Mouse (Mus musculus) G1E (cell line): ENCODE results near the gene Akap13. TPM values are rescaled to one million over a fixed set of nuclear protein-coding genes. Genes with fewer than 3 reads are reported as not detected.

Experiments used
- ATAC-seq: 2 replicates; pipeline ENCODE4 v1.8.0; 2016; ENCODE audit warnings: mild to moderate bottlenecking; ENCODE audit not compliant: insufficient number of reproducible peaks, poor library complexity, low FRiP score, severe bottlenecking; ENCODE audit errors: extremely low read depth
- DNase-seq: peaks from one replicate; pipeline ENCODE4 v3.0.0; 2012; ENCODE audit warnings: low spot score
- H3K27me3 ChIP-seq: 2 replicates; pipeline ENCODE4 v1.6.1; 2012; ENCODE audit warnings: mild to moderate bottlenecking, low read length, inconsistent platforms; ENCODE audit not compliant: insufficient read depth
- H3K36me3 ChIP-seq: replicated peaks from 2 replicates; pipeline ENCODE3; 2012; ENCODE audit warnings: mild to moderate bottlenecking, inconsistent platforms
- H3K4me1 ChIP-seq: 2 replicates; pipeline ENCODE4 v1.6.1; 2012; ENCODE audit warnings: low read depth, low read length, inconsistent platforms, mixed read lengths; ENCODE audit not compliant: insufficient read depth
- H3K4me3 ChIP-seq: 2 replicates; pipeline ENCODE4 v1.5.1; 2012; ENCODE audit warnings: low read depth, mild to moderate bottlenecking, inconsistent platforms, low read length, moderate library complexity, mixed read lengths
- H3K9me3 ChIP-seq: replicated peaks from 2 replicates; pipeline ENCODE4 v1.6.1; 2012; ENCODE audit warnings: inconsistent platforms
- CTCF ChIP-seq: IDR thresholded peaks from 2 replicates; pipeline ENCODE4 v1.5.1; 2012; ENCODE audit warnings: low read depth, low read length, inconsistent platforms, mixed read lengths
- GATA1 ChIP-seq: IDR thresholded peaks from 2 replicates; pipeline ENCODE4 v1.6.1; 2012; ENCODE audit warnings: borderline replicate concordance, low read length, inconsistent platforms, mixed read lengths
- GATA2 ChIP-seq: IDR thresholded peaks from 2 replicates; pipeline ENCODE4 v1.6.1; 2012; ENCODE audit warnings: low read depth, low read length, inconsistent platforms, borderline replicate concordance
- POLR2AphosphoS5 ChIP-seq: IDR thresholded peaks from 2 replicates; pipeline ENCODE4 v1.6.1; 2012; ENCODE audit warnings: low read depth, low read length, inconsistent platforms; ENCODE audit not compliant: insufficient replicate concordance
- TAL1 ChIP-seq: conservative IDR thresholded peaks from 2 replicates; pipeline ENCODE4 v1.6.1; 2012; ENCODE audit warnings: low read depth, low read length, inconsistent platforms, mixed read lengths
- polyA plus RNA-seq: library from polyadenylated mRNA; stranded (reverse); fragments of >175 nt; gene quantifications from 2 replicates; pipeline ENCODE4 v1.2.3, GENCODE M21; 2012
- total RNA-seq, 2 experiments: library from RNA; stranded (forward) in 1 of 2; stranded (reverse) in 1 of 2; fragments of 200-1000 nt in 1 of 2; fragments of >200 nt in 1 of 2; fragmentation: Nextera tagmentation in 1 of 2; gene quantifications; 2 replicates each; pipeline ENCODE4 v1.2.3; 2014 to 2017

Akap13 gene
- total and polyA plus RNA-seq, 3 experiments, result 2.8 to 123 (median 47.0) TPM

- H3K9me3 ChIP-seq, result no peaks in the 10 kb centered on the region
- H3K27me3 ChIP-seq, result no peaks in the 10 kb centered on the region
- no peak for TF ChIP-seq CTCF
- no peak for TF ChIP-seq GATA1
- no peak for TF ChIP-seq GATA2
- TF ChIP-seq TAL1, result no peak
- no peak for TF ChIP-seq POLR2AphosphoS5
- no peaks in the 10 kb centered on the region for H3K36me3 ChIP-seq
- ATAC-seq, result no peak
- DNase-seq, result no peak
- no peaks in the 10 kb centered on the region for H3K4me1 ChIP-seq
- no peak overlapping the region for H3K4me3 ChIP-seq
Observed at GRCm38 (mm10) chr7:75414316-75414715, 41.0 kb upstream of the Akap13 start.

DNA sequence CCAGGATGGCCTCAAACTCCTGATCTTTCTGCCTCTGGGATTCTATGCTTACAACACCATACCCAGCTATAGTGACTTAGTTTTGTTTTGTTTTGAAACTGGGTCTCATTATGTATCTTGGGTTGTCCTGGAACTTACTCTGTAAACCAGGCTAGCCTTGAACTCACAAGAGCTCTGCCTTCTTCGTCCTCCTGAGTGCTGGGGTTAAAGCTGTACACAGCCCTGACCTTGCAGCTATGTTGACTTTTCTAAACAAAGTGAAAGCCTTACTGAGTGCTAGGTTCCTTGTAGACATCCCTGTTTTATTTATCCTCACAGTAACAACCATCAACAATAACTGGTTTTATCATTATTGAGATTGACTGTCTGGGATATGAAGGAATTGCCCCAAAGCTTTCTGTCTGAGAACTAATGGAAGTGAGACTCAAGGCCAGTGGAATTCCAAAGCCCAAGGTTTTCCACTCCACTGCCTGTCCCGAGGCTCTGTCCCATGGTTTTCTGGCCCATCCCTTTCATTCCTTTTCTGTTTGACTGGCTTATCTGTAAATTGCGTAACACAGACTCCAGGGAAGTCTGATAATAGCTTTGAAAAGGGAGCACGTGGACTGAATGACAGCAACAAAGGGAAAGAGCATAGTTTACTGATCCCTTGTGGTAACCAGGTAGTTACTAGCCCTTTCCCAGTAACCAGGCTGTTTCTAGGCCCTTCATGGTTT is 40.0 kb upstream of the Akap13 start:
- no peaks in the 10 kb centered on the region for H3K9me3 ChIP-seq
- no peak overlapping the region for H3K4me3 ChIP-seq
- H3K27me3 ChIP-seq, result no peaks in the 10 kb centered on the region
- no peak for TF ChIP-seq TAL1
- no peak for TF ChIP-seq GATA1
- no peak for TF ChIP-seq GATA2
- no peak for TF ChIP-seq POLR2AphosphoS5
- ATAC-seq (no peak), DNase-seq (no peak)
- no peaks in the 10 kb centered on the region for H3K4me1 ChIP-seq
- no peaks in the 10 kb centered on the region for H3K36me3 ChIP-seq

GRCm38 (mm10) chr7:75415882-75416585 is 39.3 kb upstream of the Akap13 start:
- ATAC-seq, result no peak
- no peaks in the 10 kb centered on the region for H3K4me1 ChIP-seq
- H3K4me3 ChIP-seq, result no peak overlapping the region
- TF ChIP-seq CTCF, result no peak
- TF ChIP-seq GATA1, result no peak
- no peak for TF ChIP-seq TAL1
- TF ChIP-seq POLR2AphosphoS5, result no peak
- TF ChIP-seq GATA2, result no peak
- H3K36me3 ChIP-seq, result no peaks in the 10 kb centered on the region
- no peaks in the 10 kb centered on the region for H3K27me3 ChIP-seq
- no peak for DNase-seq
- H3K9me3 ChIP-seq, result no peaks in the 10 kb centered on the region

GRCm38 (mm10) chr7:75420927-75421326 is 34.4 kb upstream of the Akap13 start:
- Histone ChIP-seq H3K4me1 (no peaks in the 10 kb centered on the region), H3K9me3 (no peaks in the 10 kb centered on the region), H3K27me3 (no peaks in the 10 kb centered on the region), H3K36me3 (no peaks in the 10 kb centered on the region), H3K4me3 (no peak overlapping the region)
- no peak for ATAC-seq
- DNase-seq, result no peak
- TF ChIP-seq POLR2AphosphoS5 (no peak), TAL1 (no peak), GATA2 (no peak), CTCF (no peak), GATA1 (no peak)

DNA sequence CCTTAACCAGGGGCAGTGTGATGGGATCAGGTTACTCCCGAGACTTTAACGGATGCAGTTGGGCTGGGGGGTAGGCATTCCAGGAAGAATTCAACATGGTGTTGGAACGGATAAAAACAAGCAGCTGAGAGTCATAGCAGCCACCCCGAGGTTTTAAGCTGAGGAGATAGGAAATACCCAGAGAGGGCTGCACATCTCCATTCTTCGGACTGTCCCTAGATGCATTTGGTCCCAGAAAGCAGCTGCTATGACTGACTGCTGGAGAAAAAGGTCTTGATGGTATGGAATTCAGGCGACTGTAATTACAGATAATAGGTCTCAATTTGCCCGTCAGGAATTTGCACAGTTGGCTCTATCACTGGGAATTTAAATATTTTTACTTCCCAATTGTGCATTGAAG is 31.2 kb upstream of the Akap13 start:
- Histone ChIP-seq H3K4me1 (no peaks in the 10 kb centered on the region), H3K27me3 (no peaks in the 10 kb centered on the region; the same call in 1 of the 2 replicates), H3K4me3 (no peak overlapping the region), H3K9me3 (no peaks in the 10 kb centered on the region), H3K36me3 (no peaks in the 10 kb centered on the region)
- no peak for TF ChIP-seq POLR2AphosphoS5
- TF ChIP-seq GATA2, result no peak
- no peak for TF ChIP-seq GATA1
- no peak for TF ChIP-seq TAL1
- TF ChIP-seq CTCF, result no peak
- DNase-seq, result no peak
- ATAC-seq, result no peak

DNA sequence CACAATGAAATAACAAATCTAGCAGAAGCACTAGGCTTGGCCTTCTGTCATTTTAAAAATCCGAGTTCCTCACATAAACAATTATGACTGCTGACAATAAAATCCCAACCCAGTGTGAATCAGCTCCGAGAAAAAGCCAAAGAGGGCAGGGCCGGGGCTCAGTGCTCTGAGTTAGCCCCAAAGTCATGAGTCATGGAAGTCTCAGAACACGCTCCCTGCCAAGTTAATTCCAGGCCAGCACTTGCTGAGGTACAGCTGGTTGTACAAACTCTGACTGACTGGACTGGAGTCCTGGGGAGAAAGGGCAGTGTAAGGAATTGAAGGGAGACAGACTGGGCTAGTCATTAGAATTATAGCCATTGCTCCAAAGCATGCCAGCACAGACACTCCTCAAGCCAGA is 28.0 kb upstream of the Akap13 start:
- H3K4me3 ChIP-seq, result no peak overlapping the region
- no peaks in the 10 kb centered on the region for H3K36me3 ChIP-seq
- no peaks in the 10 kb centered on the region for H3K4me1 ChIP-seq
- no peaks in the 10 kb centered on the region; the same call in 1 of the 2 replicates for H3K27me3 ChIP-seq
- no peaks in the 10 kb centered on the region for H3K9me3 ChIP-seq
- ATAC-seq (no peak), DNase-seq (no peak)
- no peak for TF ChIP-seq GATA2
- TF ChIP-seq GATA1, result no peak
